Comparison of ENCODE assay signal across 8 mouse cellular contexts in genomic region chr4:105157276-105158168, GRCm38 (mm10). TPM values are rescaled to one million over a fixed set of nuclear protein-coding genes. Genes with fewer than 3 reads are reported as not detected.
A peak's percentile ranks its signal among the peaks of the same experiment; 100 is the strongest.
DNase-seq lines count a peak whose midpoint lies in the region; ATAC-seq and TF ChIP-seq lines count a peak whose summit lies in the region.

Gene Plpp3 (plus strand): TSS chr4:105157347.

- no peaks in the 10 kb centered on the region for H3K4me1 ChIP-seq in cortical plate, adult 2 months (ENCODE audit: control insufficient read depth, insufficient read depth, low read length)
- H3K4me1 ChIP-seq in hindbrain, postnatal 0 days (ENCODE audit: insufficient read depth, low read length): no peaks in the 10 kb centered on the region

- no peaks in the 10 kb centered on the region for H3K27me3 ChIP-seq in hindbrain, postnatal 0 days (ENCODE audit: insufficient read depth, low read length)

- whole genome bisulfite sequencing in hindbrain, postnatal 0 days: under 1% methylated on average over 75 of the region's 77 CpGs

- TF ChIP-seq CTCF in cortical plate, adult 2 months (IDR thresholded peaks at IDR 0.05; ENCODE audit: extremely low read depth, insufficient read depth, low read length): no peak
- no peak; the same call in 1 of the 2 replicates for TF ChIP-seq CTCF in hindbrain, postnatal 0 days (IDR thresholded peaks at IDR 0.05; ENCODE audit: low read depth)

- H3K36me3 ChIP-seq in hindbrain, postnatal 0 days (ENCODE audit: insufficient read depth, low read length): no peaks in the 10 kb centered on the region

- H3K27ac ChIP-seq in cortical plate, adult 2 months (ENCODE audit: insufficient read depth, low read length): peak within 1 kb of the TSS; percentile 72
- H3K27ac ChIP-seq in hindbrain, postnatal 0 days: peak within 1 kb of the TSS; percentile 89

- peak within 1 kb of the TSS; percentile 53 for H3K4me3 ChIP-seq in cortical plate, adult 2 months (ENCODE audit: insufficient read depth, low read length)
- peak within 1 kb of the TSS; percentile 86 for H3K4me3 ChIP-seq in hindbrain, postnatal 0 days (ENCODE audit: low read length)

- no peaks in the 10 kb centered on the region for H3K9me3 ChIP-seq in hindbrain, postnatal 0 days (ENCODE audit: low read length)

- peak; percentile 83 for ATAC-seq in hindbrain, postnatal 0 days
- ATAC-seq in megakaryocyte, adult 5-6 weeks (ENCODE audit: poor library complexity, severe bottlenecking): peak; percentile 33

- H3K9ac ChIP-seq in hindbrain, postnatal 0 days (replicated peaks; ENCODE audit: low read length): peak within 1 kb of the TSS; percentile 76

- peak; percentile 94 to 98 for DNase-seq in adrenal gland, adult (ENCODE audit: inconsistent age in 2 of 2, low spot score in 1 of 2)
- peak; percentile 76 for DNase-seq in gastrocnemius, postnatal 10 days
- DNase-seq in hindbrain, postnatal 0 days (ENCODE audit: low spot score): peak; percentile 86
- peak; percentile 36 to 77 for DNase-seq in left cerebral cortex, adult 9 months (ENCODE audit: low spot score in 2 of 2)
- peak; percentile 63 for DNase-seq in right cerebral cortex, postnatal 14 days
- DNase-seq in urinary bladder, postnatal 36 days (ENCODE audit: low spot score in 2 of 2): peak; percentile 84 to 91

- TF ChIP-seq POLR2A in cortical plate, adult 2 months (IDR thresholded peaks at IDR 0.05; ENCODE audit: extremely low read depth, insufficient read depth, low read length): peak; percentile 92

- H3K4me2 ChIP-seq in hindbrain, postnatal 0 days (ENCODE audit: low read depth, low read length): peak within 1 kb of the TSS; percentile 84

RNA-seq across cellular contexts. Expression of gene Plpp3, which starts in this region (rescaled TPM):
- 258 and 263 TPM in 2 replicates for polyA plus RNA-seq in cortical plate, adult 2 months (2012; rRNA removed)
- total RNA-seq in gastrocnemius, postnatal 10 days (2021): 10 to 100 TPM; 79.6 to 82.6 TPM
- total RNA-seq in hindbrain, postnatal 0 days (2014; rRNA removed): 167 and 174 TPM in 2 replicates
- 180 and 198 TPM in 2 replicates for polyA plus RNA-seq in hindbrain, postnatal 0 days (2015; fragmentation: Nextera tagmentation; extraction: Ambion mirVana)
- 0.29 and 0.48 TPM in 2 replicates for total RNA-seq in megakaryocyte, adult 5-6 weeks (2015)
- total RNA-seq in megakaryocyte, adult 5-6 weeks (2017): 0.29 and 0.37 TPM in 2 replicates

Comparison
In these comparisons a context has a peak if more than half of its experiments do, and no peak if none do; other contexts are left out.
1. Peak in every context shown above with its lines: DNase-seq, ATAC-seq, H3K4me3 ChIP-seq and H3K27ac ChIP-seq.
2. RNA of gene Plpp3 (total RNA-seq): 167 to 174 TPM in hindbrain, postnatal 0 days and 79.6 to 82.6 TPM in gastrocnemius, postnatal 10 days; 0.29 to 0.48 TPM in megakaryocyte, adult 5-6 weeks; every median in the first group is over 10 times any median in the second.
3. Peak in ATAC-seq in megakaryocyte, adult 5-6 weeks; RNA of the gene not detected or under 1 TPM.